Mouse (Mus musculus): ENCODE results near the gene Fam20a. TPM values are rescaled to one million over a fixed set of nuclear protein-coding genes. Genes with fewer than 3 reads are reported as not detected.

Gene Fam20a
- polyA plus RNA-seq, 1 experiment from 2014 or later = 1.2 TPM

DNA sequence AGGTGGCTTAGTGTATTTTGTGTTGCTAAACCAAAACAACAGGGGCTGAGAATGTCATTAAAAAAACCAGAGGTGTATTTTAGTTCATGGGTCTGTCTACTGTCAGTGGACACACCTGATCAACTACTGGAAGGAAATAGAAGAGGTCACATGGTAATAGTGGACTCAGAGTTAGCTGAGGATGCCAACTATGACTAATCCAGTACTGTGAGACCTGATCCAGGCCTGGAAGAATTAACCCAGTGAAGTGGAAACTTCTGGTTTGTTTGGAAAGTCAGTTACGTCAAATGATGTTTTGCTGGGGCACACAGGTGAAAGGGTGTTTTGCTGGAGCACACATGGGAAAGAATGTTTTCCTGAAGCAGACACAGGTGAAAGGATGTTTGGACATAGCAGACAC lies 12.3 kb upstream of the Fam20a start:
- no peaks in the 10 kb centered on the region for H3K4me1 ChIP-seq (replicated peaks)
- no peak overlapping the region for H3K27ac ChIP-seq (ENCODE audit: poor library complexity, severe bottlenecking)
- no peak for ATAC-seq (ENCODE audit: insufficient number of reproducible peaks, low FRiP score)
- H3K9me3 ChIP-seq (replicated peaks) = no peaks in the 10 kb centered on the region
- H3K4me2 ChIP-seq = no peak overlapping the region
- WGBS = 85% methylated on average over 1 of the region's 1 CpGs
- H3K4me3 ChIP-seq = no peak overlapping the region
- no peaks in the 10 kb centered on the region for H3K36me3 ChIP-seq
- H3K27me3 ChIP-seq (replicated peaks) = no peaks in the 10 kb centered on the region
- H3K9ac ChIP-seq = no peak overlapping the region

DNA sequence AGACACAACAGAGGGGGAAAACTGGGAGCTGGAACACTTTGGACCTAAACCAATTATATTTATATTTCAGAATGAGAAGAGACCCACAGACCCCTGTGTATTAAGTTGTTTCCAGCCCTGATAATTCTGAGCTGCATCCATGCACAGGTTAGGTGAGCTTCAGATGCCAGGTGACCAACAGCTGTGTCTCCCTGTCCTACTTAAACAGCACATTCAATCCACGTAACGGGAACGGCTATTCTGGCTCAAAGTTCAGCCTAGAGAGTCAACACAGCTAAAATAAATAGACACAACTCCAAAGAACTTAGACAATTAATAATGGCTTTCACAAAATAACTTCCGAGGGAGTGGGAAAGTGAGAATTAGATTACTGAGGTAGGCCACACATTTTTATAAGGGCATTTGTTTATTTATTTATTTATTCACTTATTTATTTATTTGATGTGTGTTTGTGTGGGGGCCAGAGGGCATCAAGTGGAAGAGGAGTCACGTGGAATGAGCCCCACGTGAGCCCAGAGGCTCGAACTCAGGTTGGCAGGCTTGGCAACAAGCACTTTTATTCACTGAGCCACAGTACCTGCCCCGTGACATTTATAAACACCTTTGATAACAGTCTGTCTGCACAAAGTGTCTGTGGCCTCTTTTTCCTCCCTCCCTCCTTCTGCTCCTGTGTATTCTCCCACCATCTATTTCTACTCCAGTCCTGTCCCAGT lies 10.8 kb upstream of the Fam20a start:
- H3K9me3 ChIP-seq (replicated peaks) = no peaks in the 10 kb centered on the region
- no peak overlapping the region for H3K4me2 ChIP-seq
- no peaks in the 10 kb centered on the region for H3K27me3 ChIP-seq (replicated peaks)
- H3K27ac ChIP-seq (ENCODE audit: poor library complexity, severe bottlenecking) = no peak overlapping the region
- no peak for ATAC-seq (ENCODE audit: insufficient number of reproducible peaks, low FRiP score)
- WGBS = 78% methylated on average over 8 of the region's 8 CpGs
- H3K36me3 ChIP-seq = no peaks in the 10 kb centered on the region
- no peak overlapping the region for H3K4me3 ChIP-seq
- no peaks in the 10 kb centered on the region for H3K4me1 ChIP-seq (replicated peaks)
- no peak overlapping the region for H3K9ac ChIP-seq

DNA sequence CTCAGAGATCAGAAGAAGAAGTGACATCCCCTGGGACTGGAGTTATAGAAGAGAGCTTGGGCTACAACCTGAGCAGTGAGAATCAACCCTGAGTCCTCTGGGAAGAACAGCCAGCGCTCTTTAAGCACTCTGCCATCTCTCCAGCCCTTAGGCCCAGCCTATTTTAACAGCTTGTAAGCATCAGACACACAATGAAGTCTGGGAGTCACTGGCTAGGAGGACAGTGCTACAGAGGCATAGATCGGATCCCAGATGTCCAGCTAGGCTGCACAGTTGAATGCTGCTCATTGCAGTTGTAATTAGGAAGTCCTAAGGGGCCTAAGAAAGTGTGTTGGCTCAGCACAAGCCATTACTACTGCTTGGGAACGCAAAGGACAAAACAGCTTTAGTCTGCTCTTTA lies 6.3 kb upstream of the Fam20a start:
- H3K4me3 ChIP-seq = no peak overlapping the region

DNA sequence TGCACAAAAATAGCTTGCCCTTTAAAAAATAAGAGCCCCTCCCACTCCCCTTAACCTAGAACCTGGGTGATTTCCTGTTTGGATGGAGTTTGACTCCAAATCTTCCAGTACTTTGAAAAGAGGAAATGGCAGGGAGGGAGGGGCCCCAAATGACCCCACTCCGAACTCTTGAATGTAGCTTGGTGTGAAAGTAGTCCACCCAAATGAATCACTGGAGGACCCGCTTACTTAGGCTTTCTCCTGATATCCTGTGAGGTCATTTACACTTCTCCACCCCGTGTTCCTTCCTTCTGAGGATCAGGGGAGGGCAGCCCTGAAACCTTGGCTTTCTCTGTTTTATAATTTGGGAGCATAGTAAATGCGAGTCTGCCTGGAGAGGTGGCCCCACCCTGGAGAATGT lies 632 bp upstream of the Fam20a start:
- 31% methylated on average over 4 of the region's 4 CpGs for WGBS
- no peak overlapping the region for H3K27ac ChIP-seq (ENCODE audit: poor library complexity, severe bottlenecking)
- no peaks in the 10 kb centered on the region for H3K9me3 ChIP-seq (replicated peaks)
- no peaks in the 10 kb centered on the region for H3K36me3 ChIP-seq
- no peak overlapping the region for H3K4me3 ChIP-seq
- peak overlapping the region; percentile 85; the same call in 1 of the 2 replicates for H3K4me2 ChIP-seq
- H3K4me1 ChIP-seq (replicated peaks) = peaks cover 12% of the 10 kb centered on the region
- 0 out of 2 replicates have a peak, but pooled peaks cover 20% of the 10 kb centered on the region for H3K27me3 ChIP-seq (replicated peaks)
- no peak for ATAC-seq (ENCODE audit: insufficient number of reproducible peaks, low FRiP score)
- no peak overlapping the region for H3K9ac ChIP-seq

More for the DNA sequence above, 6.3 kb upstream of the Fam20a start:
- Histone ChIP-seq H3K4me1 (replicated peaks) (no peaks in the 10 kb centered on the region), H3K9ac (no peak overlapping the region), H3K27ac (ENCODE audit: poor library complexity, severe bottlenecking) (no peak overlapping the region), H3K4me2 (no peak overlapping the region), H3K27me3 (replicated peaks) (0 out of 2 replicates have a peak, but pooled peaks cover 6% of the 10 kb centered on the region), H3K36me3 (no peaks in the 10 kb centered on the region), H3K9me3 (replicated peaks) (no peaks in the 10 kb centered on the region)
- 70% methylated on average over 3 of the region's 3 CpGs for WGBS
- no peak for ATAC-seq (ENCODE audit: insufficient number of reproducible peaks, low FRiP score)

DNA sequence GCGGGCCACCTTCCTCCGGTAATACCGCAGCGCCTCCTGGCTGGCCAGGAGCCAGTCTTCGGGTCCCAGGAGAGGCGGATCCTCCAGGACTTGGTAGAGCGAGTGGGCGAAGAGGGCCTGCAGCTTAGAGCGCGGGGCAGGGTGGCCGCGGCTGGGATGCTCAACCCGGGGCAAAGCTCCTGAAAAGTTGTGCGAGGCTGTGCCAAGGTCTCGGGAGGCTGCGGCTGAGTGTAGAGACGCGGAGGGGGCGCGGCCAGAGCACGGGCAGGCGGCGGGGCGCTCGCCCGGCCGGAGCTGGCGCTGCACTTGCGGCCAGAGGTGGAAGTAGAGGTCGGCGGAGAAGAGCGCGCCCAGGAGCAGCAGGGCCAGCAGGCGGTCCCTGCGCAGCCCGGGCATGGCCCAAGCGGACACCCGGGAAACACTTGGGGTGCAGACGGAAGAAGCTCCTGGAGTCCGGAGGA lies 729 bp downstream of the Fam20a start:
- Histone ChIP-seq H3K9ac (peak overlapping the region; percentile 63), H3K27me3 (replicated peaks) (0 out of 2 replicates have a peak, but pooled peaks cover 20% of the 10 kb centered on the region), H3K4me3 (peak overlapping the region; percentile 52), H3K27ac (ENCODE audit: poor library complexity, severe bottlenecking) (no peak overlapping the region), H3K36me3 (no peaks in the 10 kb centered on the region), H3K4me1 (replicated peaks) (peaks cover 12% of the 10 kb centered on the region), H3K4me2 (peak overlapping the region; percentile 85), H3K9me3 (replicated peaks) (no peaks in the 10 kb centered on the region)
- WGBS = under 1% methylated on average over 40 of the region's 40 CpGs
- peak; percentile 63 for ATAC-seq (ENCODE audit: insufficient number of reproducible peaks, low FRiP score)

DNA sequence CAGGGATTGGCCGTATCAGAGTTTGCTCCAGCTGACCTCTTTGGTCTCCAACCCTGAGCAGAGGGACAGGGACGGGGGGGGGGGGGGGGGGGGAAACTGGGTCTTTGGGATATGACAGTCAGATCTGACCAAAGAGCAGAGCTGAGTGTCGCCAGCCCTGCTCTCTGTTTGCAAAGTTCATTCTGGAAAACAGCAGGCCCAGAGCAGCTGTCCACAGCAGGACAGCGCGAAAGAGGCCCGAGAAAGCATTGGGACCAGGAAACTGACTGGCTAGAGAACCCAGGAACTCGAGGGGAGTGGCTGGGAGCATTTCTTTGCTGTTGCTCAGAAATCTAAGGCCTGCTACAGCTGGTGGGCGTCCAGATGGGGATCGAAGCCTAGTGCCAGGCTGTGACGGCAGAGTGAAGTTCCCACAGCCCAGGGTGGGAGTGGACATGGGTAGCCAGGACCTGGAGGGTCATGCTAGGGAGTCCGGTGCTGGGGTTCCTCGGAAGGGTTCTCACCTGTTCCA lies 1.2 kb downstream of the Fam20a start:
- ATAC-seq (ENCODE audit: insufficient number of reproducible peaks, low FRiP score) = peak; percentile 49; the same call in 1 of the 2 replicates
- Histone ChIP-seq H3K4me3 (peak overlapping the region; percentile 52), H3K27ac (ENCODE audit: poor library complexity, severe bottlenecking) (no peak overlapping the region), H3K4me2 (peak overlapping the region; percentile 85), H3K9ac (peak overlapping the region; percentile 63), H3K9me3 (replicated peaks) (no peaks in the 10 kb centered on the region), H3K27me3 (replicated peaks) (0 out of 2 replicates have a peak, but pooled peaks cover 20% of the 10 kb centered on the region), H3K36me3 (no peaks in the 10 kb centered on the region), H3K4me1 (replicated peaks) (peaks cover 12% of the 10 kb centered on the region)
- 20% methylated on average over 12 of the region's 12 CpGs for WGBS

DNA sequence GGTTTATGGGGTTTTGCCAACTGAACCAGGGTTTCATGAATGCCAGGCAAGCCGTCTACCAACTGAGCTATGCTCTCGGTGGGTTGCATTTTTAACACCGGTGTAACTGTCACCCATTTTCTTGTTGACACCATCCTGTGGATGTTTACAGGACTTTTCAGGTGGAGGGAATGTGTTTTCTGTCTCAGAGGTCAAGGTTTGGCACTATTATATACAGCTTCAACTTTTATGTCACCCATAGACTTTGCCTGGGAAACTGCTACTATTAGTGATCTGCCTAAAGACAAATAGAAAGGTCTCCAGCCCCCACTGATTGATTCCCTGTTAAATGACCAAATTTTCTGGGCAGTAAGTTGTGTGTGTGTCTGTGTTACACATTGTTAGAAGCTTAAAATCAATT lies 2.7 kb downstream of the Fam20a start:
- no peak overlapping the region for H3K4me3 ChIP-seq
- no peak overlapping the region for H3K4me2 ChIP-seq
- H3K27me3 ChIP-seq (replicated peaks) = 0 out of 2 replicates have a peak, but pooled peaks cover 14% of the 10 kb centered on the region
- no peak overlapping the region for H3K27ac ChIP-seq (ENCODE audit: poor library complexity, severe bottlenecking)
- no peaks in the 10 kb centered on the region for H3K36me3 ChIP-seq
- no peak overlapping the region for H3K9ac ChIP-seq
- 83% methylated on average over 3 of the region's 3 CpGs for WGBS
- peaks cover 12% of the 10 kb centered on the region for H3K4me1 ChIP-seq (replicated peaks)
- no peak for ATAC-seq (ENCODE audit: insufficient number of reproducible peaks, low FRiP score)
- H3K9me3 ChIP-seq (replicated peaks) = no peaks in the 10 kb centered on the region

DNA sequence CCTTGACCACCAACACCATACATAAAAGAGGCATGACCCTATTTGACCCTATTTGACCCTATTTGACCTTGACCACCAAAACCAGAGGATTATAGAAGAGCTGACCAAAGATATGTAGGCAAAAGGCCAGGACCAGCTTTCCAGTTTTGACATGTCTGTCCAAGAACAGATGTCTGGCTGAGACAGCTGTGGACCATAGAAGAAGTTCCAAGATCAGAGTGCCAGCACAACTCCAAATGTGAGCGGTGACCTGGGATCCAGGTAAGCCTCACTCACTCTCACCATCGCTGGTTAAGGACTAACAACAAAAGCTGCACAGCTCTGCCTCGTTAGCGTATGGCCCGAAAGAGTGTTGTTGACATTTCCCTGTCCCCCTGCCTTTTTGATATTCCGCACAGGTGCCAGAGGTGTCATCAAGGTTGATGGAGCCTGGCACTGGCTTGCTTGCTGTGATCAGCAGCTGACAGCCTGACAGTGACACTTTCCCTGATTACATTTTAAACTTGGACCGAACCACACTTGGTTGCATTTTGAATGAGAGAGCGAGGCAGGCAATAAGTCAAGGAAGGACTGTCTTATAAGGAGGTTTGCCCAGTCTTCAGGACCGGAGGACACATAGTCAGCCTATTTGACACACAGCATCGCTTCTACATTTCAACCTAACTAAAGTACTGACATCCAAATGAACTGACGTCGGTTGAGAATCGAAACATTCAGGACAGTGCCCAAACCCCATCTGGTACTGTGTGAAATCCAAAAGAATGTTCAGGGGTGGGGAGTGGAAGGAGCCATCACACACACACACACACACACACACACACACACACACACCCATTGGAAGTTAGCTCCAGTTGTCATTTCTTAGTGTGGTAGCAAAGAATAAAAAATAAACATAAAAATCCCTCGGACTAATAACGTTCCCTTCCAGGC lies 3.8 kb downstream of the Fam20a start:
- ATAC-seq (ENCODE audit: insufficient number of reproducible peaks, low FRiP score) = no peak
- Histone ChIP-seq H3K4me1 (replicated peaks) (peaks cover 12% of the 10 kb centered on the region), H3K4me3 (no peak overlapping the region), H3K27me3 (replicated peaks) (0 out of 2 replicates have a peak, but pooled peaks cover 14% of the 10 kb centered on the region), H3K9ac (no peak overlapping the region), H3K27ac (ENCODE audit: poor library complexity, severe bottlenecking) (no peak overlapping the region), H3K4me2 (no peak overlapping the region), H3K36me3 (no peaks in the 10 kb centered on the region), H3K9me3 (replicated peaks) (no peaks in the 10 kb centered on the region)
- 85% methylated on average over 15 of the region's 15 CpGs for WGBS

DNA sequence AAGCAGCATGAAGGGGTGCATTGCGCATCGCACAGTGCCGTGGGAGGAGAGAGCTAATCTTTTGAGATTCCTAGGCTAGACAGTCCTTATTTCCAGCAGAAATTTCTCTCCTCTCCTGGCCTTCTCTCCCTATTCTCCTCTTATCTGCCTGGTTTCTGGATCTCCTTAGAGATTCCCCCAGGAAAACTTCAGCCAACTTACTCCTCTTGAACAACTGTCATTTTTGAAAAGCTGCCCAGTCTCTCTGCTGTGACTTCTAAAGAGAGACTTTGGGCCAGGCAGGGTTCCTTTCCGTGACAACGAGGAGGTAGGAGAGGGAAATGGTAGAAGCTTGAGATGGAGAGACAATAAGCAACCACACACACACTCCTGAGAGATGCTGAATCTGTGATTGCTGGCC lies 4.6 kb downstream of the Fam20a start:
- H3K27me3 ChIP-seq (replicated peaks) = 0 out of 2 replicates have a peak, but pooled peaks cover 9% of the 10 kb centered on the region
- H3K27ac ChIP-seq (ENCODE audit: poor library complexity, severe bottlenecking) = no peak overlapping the region
- no peaks in the 10 kb centered on the region for H3K36me3 ChIP-seq
- no peak overlapping the region for H3K9ac ChIP-seq
- no peaks in the 10 kb centered on the region for H3K9me3 ChIP-seq (replicated peaks)
- no peak overlapping the region for H3K4me3 ChIP-seq
- no peak overlapping the region for H3K4me2 ChIP-seq
- peaks cover 12% of the 10 kb centered on the region for H3K4me1 ChIP-seq (replicated peaks)
- 74% methylated on average over 5 of the region's 5 CpGs for WGBS
- ATAC-seq (ENCODE audit: insufficient number of reproducible peaks, low FRiP score) = no peak

DNA sequence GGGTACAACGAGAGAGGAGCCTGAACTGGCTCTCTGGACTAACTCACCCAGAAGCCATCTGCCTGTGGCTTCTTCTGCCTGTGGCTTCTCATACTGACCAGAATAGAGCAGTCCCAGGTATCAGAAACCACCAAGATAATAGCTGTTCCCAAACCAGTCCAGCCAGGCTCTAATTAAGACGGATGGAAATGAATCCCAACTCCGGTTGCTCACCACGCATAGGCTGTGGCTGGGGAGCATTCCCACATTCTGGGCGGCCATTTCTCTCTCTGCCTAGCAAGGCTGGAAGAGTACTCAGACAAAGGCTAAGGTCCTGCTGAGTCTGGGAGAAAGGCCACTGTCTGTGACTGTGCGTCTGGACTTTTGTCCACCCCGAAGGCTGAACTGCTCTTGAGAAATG lies 5.1 kb downstream of the Fam20a start:
- peaks cover 9% of the 10 kb centered on the region for H3K4me1 ChIP-seq (replicated peaks)
- H3K27me3 ChIP-seq (replicated peaks) = 0 out of 2 replicates have a peak, but pooled peaks cover 9% of the 10 kb centered on the region
- H3K9ac ChIP-seq = no peak overlapping the region
- no peaks in the 10 kb centered on the region for H3K9me3 ChIP-seq (replicated peaks)
- no peak overlapping the region for H3K4me3 ChIP-seq
- WGBS = 72% methylated on average over 7 of the region's 7 CpGs
- H3K4me2 ChIP-seq = no peak overlapping the region
- no peak overlapping the region for H3K27ac ChIP-seq (ENCODE audit: poor library complexity, severe bottlenecking)
- ATAC-seq (ENCODE audit: insufficient number of reproducible peaks, low FRiP score) = no peak
- H3K36me3 ChIP-seq = no peaks in the 10 kb centered on the region

DNA sequence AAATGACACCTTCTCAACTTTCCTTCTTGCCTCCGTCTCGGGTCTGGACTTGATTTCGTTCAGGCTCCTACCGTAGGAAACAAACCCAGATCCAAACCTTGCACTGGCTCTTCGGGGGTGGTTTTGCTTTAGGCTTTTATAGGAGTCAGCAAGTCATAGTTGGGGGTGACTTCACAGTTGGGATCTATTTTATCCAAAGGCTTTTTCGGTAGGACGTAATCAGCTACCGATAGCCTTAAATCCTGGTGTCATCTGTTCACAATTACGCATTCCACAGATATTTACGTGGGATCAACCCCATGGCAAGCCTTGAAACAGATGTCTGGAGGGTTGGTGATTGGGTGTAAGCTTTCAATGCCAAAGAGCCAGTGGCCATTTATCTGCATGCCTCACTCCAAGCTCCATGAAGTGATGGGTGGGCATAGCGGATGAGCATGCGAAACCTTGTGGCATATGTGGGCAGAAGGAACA lies 6.7 kb downstream of the Fam20a start:
- no peak overlapping the region for H3K27ac ChIP-seq (ENCODE audit: poor library complexity, severe bottlenecking)
- H3K4me2 ChIP-seq = no peak overlapping the region
- no peak overlapping the region for H3K4me3 ChIP-seq
- H3K9ac ChIP-seq = no peak overlapping the region
- no peaks in the 10 kb centered on the region for H3K9me3 ChIP-seq (replicated peaks)
- 81% methylated on average over 12 of the region's 12 CpGs for WGBS
- H3K4me1 ChIP-seq (replicated peaks) = no peaks in the 10 kb centered on the region
- no peak for ATAC-seq (ENCODE audit: insufficient number of reproducible peaks, low FRiP score)
- H3K36me3 ChIP-seq = no peaks in the 10 kb centered on the region
- H3K27me3 ChIP-seq (replicated peaks) = 0 out of 2 replicates have a peak, but pooled peaks cover 9% of the 10 kb centered on the region
